Mouse (Mus musculus): ENCODE measurements at regions not wholly inside any gene's neighbourhood (a gene's known extent, or its start where the extent isn't known, plus 50 kb on each side); places are given as distances from the start of the nearest gene placed in this dataset.
"Not testable (repeated sequence)": the region's sequence is repeated elsewhere in the genome, so short reads cannot be mapped to it uniquely, and the experiment has no call there.

- in situ Hi-C loops (cut with MboI, MseI) = no loop called here
Measured at GRCm38 (mm10) chr14:86322365-86322764, 818.7 kb downstream of the Diaph3 start.

GRCm38 (mm10) chr14:86315974-86316373 lies 825.1 kb downstream of the Diaph3 start:
- in situ Hi-C loops (cut with MboI, MseI) = no loop called here

- in situ Hi-C loops (cut with MboI, MseI) = no loop called here
Measured at GRCm38 (mm10) chr14:86308949-86309543, 832.0 kb downstream of the Diaph3 start.

DNA sequence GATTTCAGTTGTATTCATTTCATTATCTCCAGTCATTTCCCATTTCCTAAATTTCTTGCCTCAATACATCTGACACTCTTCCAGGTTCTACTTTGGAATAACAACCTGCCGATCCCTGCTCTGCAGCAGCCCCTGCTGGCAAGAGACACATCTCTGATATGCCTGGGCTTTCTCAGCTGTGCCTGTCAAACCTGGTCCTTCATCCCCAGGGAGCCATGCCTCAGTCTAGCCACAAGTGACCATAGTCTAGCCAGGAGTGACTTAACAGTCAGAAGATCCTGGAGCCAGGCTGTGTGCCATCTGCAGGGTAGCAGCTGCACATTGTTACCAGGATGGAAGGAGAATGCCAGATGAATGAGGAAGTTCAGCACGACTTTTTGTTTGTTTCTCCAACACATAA lies 833.2 kb downstream of the Diaph3 start:
- in situ Hi-C loops (cut with MboI, MseI) = no loop called here

GRCm38 (mm10) chr14:86301666-86302065 lies 839.4 kb downstream of the Diaph3 start:
- in situ Hi-C loops (cut with MboI, MseI) = no loop called here

GRCm38 (mm10) chr14:86300811-86301210 lies 840.2 kb downstream of the Diaph3 start:
- in situ Hi-C loops (cut with MboI, MseI) = no loop called here

- in situ Hi-C loops (cut with MboI, MseI) = no loop called here
Measured at GRCm38 (mm10) chr14:86297991-86298390, 843.0 kb downstream of the Diaph3 start.

GRCm38 (mm10) chr14:86294606-86295005 lies 846.4 kb downstream of the Diaph3 start:
- in situ Hi-C loops (cut with MboI, MseI) = not testable (repeated sequence)

- in situ Hi-C loops (cut with MboI, MseI) = no loop called here
Measured at GRCm38 (mm10) chr14:86293804-86294203, 847.2 kb downstream of the Diaph3 start.

- in situ Hi-C loops (cut with MboI, MseI) = no loop called here
Measured at GRCm38 (mm10) chr14:86293371-86293770, 847.7 kb downstream of the Diaph3 start.

DNA sequence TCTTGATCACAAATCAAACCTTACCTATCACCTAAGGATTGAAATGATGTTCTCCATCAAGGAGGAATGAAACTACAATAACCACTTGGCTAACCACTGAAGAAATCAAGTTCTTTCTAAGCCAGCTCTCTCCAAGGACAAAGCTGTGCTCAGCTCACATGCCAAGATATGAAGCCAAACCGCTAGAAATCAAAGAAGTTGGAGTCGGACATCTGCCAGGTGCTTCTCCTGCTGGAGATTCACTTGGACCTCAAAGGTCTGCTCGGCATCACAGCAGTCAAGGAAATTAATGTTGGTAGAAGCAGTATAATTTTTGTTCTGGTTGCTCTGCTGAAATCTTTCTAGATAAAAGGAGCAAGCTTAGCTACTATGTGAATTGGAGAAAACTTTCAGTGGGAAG lies 850.5 kb downstream of the Diaph3 start:
- in situ Hi-C loops (cut with MboI, MseI) = no loop called here

DNA sequence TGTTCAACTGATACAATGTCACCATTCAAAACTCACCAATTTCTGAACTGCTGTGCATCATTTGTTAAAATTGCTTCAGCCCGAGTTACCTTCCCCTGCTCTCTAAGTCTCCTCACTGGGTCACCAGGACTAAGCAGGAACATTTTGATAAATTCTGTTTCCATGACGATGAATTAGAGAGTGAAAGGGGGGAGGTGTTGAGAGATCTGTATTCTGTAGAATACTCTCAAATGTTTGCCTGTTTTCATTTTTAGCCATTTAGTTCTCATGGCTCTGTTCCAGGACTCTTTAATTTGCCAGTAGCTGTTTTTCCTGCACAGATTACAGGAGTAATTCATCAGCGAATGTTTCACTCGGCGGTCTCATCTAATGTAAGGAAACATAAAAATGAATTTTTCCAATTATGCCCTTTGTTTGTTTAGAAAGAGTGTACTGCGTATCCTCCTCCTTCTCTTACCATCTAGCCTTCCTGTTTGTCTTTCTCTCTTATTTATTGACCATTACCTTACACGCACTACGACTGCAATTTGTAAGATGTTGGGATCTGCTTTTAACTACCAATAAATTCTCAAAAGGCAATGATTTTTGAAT lies 879.3 kb downstream of the Diaph3 start:
- in situ Hi-C loops (cut with MboI, MseI) = no loop called here

GRCm38 (mm10) chr14:86254196-86254595 lies 886.8 kb downstream of the Diaph3 start:
- in situ Hi-C loops (cut with MboI, MseI) = no loop called here

DNA sequence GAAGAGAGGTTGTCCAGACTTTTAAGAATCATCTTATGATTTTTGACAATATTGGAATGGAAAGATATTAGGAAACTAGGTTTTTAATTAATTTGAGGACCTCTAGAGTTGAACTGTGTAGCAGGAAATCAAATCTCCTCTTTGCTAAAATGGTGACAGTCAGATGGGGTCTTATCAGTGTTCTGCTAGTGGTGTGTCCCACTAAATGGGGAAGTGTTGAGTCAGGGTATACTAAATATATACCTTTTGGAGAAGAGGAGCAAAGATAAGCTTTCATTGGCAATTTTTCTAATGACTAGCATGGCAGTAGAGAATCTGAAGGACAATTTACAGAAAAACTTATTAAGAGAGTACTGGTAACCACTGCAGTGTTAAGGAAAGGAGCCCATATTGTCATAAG lies 889.4 kb downstream of the Diaph3 start:
- in situ Hi-C loops (cut with MboI, MseI) = no loop called here

DNA sequence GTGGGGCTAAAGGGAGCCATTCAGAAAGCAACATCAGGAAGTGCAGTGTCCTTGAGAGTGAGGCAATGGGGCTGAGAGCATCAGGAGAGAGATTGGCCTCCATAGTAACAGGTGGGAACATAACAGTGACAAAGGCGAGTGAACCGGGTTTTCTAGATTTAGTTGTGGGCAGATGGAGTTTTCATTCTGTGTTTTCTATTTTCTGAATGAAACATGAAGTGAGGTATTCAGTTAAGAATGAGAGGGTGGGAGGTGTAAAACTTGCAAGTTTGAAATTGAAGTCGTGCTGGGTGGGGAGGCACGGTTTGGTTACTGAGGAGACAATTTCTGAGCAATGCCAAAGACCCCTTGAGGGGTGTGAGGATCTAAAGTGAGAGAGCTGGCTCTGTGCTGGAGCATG lies 893.3 kb downstream of the Diaph3 start:
- in situ Hi-C loops (cut with MboI, MseI) = loop anchor here (10.0 kb wide), 1 partner anchor 743 kb away; no protein-coding TSS in a partner anchor

GRCm38 (mm10) chr14:86246770-86247169 lies 894.3 kb downstream of the Diaph3 start:
- in situ Hi-C loops (cut with MboI, MseI) = loop anchor here (10.0 kb wide), 1 partner anchor 742 kb away; no protein-coding TSS in a partner anchor

DNA sequence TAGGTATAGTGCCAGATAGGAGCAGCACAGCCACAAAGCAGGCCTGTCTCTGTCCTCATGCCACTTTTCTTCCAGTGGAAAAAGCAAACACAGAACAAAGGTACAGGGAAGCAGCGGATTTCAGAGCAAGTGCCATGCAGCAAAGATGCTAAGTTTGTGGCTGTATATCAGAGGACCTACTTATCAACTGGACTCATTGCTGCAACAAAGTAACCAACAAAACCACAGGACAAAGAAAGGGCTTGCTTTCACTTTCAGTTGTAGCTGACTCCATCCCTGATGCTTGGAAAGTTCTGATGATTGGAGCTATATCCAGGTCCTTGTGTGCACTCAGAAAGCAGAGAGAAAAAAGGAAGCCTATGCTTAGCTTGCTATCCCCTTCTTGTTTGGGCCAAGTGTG lies 897.4 kb downstream of the Diaph3 start:
- in situ Hi-C loops (cut with MboI, MseI) = loop anchor here (10.0 kb wide), 1 partner anchor 739 kb away; no protein-coding TSS in a partner anchor

GRCm38 (mm10) chr14:86242836-86243235 lies 898.2 kb downstream of the Diaph3 start:
- in situ Hi-C loops (cut with MboI, MseI) = loop anchor here (10.0 kb wide), 1 partner anchor 738 kb away; no protein-coding TSS in a partner anchor

GRCm38 (mm10) chr14:86239090-86239489 lies 901.9 kb downstream of the Diaph3 start:
- in situ Hi-C loops (cut with MboI, MseI) = no loop called here

DNA sequence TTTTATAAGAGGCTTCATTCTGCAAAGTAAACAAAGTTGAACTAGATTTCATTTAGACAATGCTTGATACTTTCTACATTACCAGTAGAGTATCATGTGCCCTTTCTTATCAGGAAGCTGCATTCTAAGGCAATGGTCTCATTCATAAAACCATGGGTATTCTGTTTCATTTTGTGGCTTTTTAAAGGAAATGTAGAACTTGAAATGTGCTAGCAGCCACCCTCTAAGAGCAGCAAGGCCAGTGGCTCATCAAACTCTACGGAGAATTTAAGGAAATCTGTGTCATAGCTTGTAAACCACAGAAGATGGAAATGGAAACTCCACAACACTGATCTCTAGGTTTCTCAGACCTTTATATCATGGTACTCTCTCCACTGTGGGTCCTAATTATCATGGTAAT lies 907.7 kb downstream of the Diaph3 start:
- in situ Hi-C loops (cut with MboI, MseI) = no loop called here

- in situ Hi-C loops (cut with MboI, MseI) = no loop called here
Measured at GRCm38 (mm10) chr14:86230609-86231008, 910.4 kb downstream of the Diaph3 start.

DNA sequence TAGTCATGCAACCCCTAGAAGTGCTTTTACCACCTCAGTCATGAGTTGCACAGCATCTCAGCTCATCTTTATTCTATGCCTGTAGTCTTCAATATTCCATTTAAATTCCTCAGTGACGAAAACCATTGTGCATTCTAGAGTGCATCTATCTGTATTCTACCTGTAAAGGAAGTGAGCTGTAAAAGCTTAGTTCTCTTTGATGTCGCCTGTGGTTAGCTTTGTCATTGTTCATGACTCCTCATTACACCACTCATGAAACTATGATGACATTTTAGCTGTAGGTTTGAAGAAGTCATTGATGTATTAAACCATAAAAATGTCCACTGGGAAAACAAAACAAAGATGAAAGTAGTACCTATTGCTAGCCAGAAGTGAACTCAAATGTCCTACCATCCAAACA lies 911.3 kb downstream of the Diaph3 start:
- in situ Hi-C loops (cut with MboI, MseI) = no loop called here

GRCm38 (mm10) chr14:86215711-86216110 lies 925.3 kb downstream of the Diaph3 start:
- in situ Hi-C loops (cut with MboI, MseI) = no loop called here

Data from T-helper 1 cell (primary cell).